Mouse (Mus musculus): ENCODE results near the gene Ddx19b. TPM values are rescaled to one million over a fixed set of nuclear protein-coding genes. Genes with fewer than 3 reads are reported as not detected.
"Not testable (repeated sequence)": the region's sequence is repeated elsewhere in the genome, so short reads cannot be mapped to it uniquely, and the experiment has no call there.

Gene Ddx19b
- polyA plus RNA-seq, 1 experiment from 2014 or later = 8.4 TPM

GRCm38 (mm10) chr8:111032916-111033315, 1.4 kb upstream of the Ddx19b start, which contains the start of gene Aars:
Aars (plus strand) TSS chr8:111033144.
- peak within 1 kb of the TSS; percentile 65 for H3K4me2 ChIP-seq
- peak within 1 kb of the TSS; percentile 83 for H3K9ac ChIP-seq
- no peaks in the 10 kb centered on the region for H3K9me3 ChIP-seq (replicated peaks)
- H3K27me3 ChIP-seq = peaks cover 22% of the 10 kb centered on the region
- ATAC-seq = no peak
- H3K36me3 ChIP-seq (ENCODE audit: poor library complexity, severe bottlenecking) = peaks cover 14% of the 10 kb centered on the region
- H3K4me3 ChIP-seq = peak within 1 kb of the TSS; percentile 76
- H3K4me1 ChIP-seq = peaks cover 23% of the 10 kb centered on the region
- WGBS = 97% methylated on average over 7 of the region's 7 CpGs
- H3K27ac ChIP-seq = peak within 1 kb of the TSS; percentile 64

GRCm38 (mm10) chr8:111030045-111030444, 1.5 kb downstream of the Ddx19b start:
- no peaks in the 10 kb centered on the region for H3K36me3 ChIP-seq (ENCODE audit: poor library complexity, severe bottlenecking)
- H3K4me2 ChIP-seq = no peak overlapping the region
- no peak overlapping the region for H3K27ac ChIP-seq
- no peak for ATAC-seq
- no peaks in the 10 kb centered on the region for H3K9me3 ChIP-seq (replicated peaks)
- H3K4me1 ChIP-seq = peaks cover 18% of the 10 kb centered on the region
- no peak overlapping the region for H3K9ac ChIP-seq
- no peak overlapping the region for H3K4me3 ChIP-seq
- peaks cover 22% of the 10 kb centered on the region for H3K27me3 ChIP-seq
- WGBS = 88% methylated on average over 6 of the region's 6 CpGs

GRCm38 (mm10) chr8:111029589-111029988, 2.0 kb downstream of the Ddx19b start:
- Histone ChIP-seq H3K27ac (no peak overlapping the region), H3K4me1 (peaks cover 14% of the 10 kb centered on the region), H3K4me2 (no peak overlapping the region), H3K9ac (no peak overlapping the region), H3K4me3 (no peak overlapping the region), H3K36me3 (ENCODE audit: poor library complexity, severe bottlenecking) (no peaks in the 10 kb centered on the region), H3K27me3 (peaks cover 22% of the 10 kb centered on the region), H3K9me3 (replicated peaks) (no peaks in the 10 kb centered on the region)
- WGBS = 68% methylated on average over 4 of the region's 4 CpGs
- no peak for ATAC-seq

GRCm38 (mm10) chr8:111027391-111027937, 4.1 kb downstream of the Ddx19b start:
- Histone ChIP-seq H3K4me2 (peak overlapping the region; percentile 87), H3K36me3 (ENCODE audit: poor library complexity, severe bottlenecking) (no peaks in the 10 kb centered on the region), H3K27me3 (peaks cover 22% of the 10 kb centered on the region), H3K4me3 (peak overlapping the region; percentile 79), H3K9ac (peak overlapping the region; percentile 82), H3K4me1 (peaks cover 10% of the 10 kb centered on the region; the same call in 1 of the 2 replicates), H3K9me3 (replicated peaks) (no peaks in the 10 kb centered on the region), H3K27ac (no peak overlapping the region)
- under 1% methylated on average over 31 of the region's 31 CpGs for WGBS
- ATAC-seq = peak; percentile 93

- peaks cover 19% of the 10 kb centered on the region for H3K27me3 ChIP-seq
- not testable (repeated sequence) for H3K4me2 ChIP-seq; H3K27ac ChIP-seq; H3K9ac ChIP-seq; H3K36me3 ChIP-seq (ENCODE audit: poor library complexity, severe bottlenecking); ATAC-seq; H3K4me3 ChIP-seq; H3K9me3 ChIP-seq (replicated peaks)
- peaks cover 10% of the 10 kb centered on the region; the same call in 1 of the 2 replicates for H3K4me1 ChIP-seq
- WGBS = 94% methylated on average over 2 of the region's 2 CpGs
These were observed 4.9 kb downstream of the Ddx19b start for GRCm38 (mm10) chr8:111026609-111027008.

GRCm38 (mm10) chr8:111010230-111010991, 21.1 kb downstream of the Ddx19b start:
- H3K4me3 ChIP-seq; H3K27ac ChIP-seq; ATAC-seq; H3K4me1 ChIP-seq; H3K27me3 ChIP-seq; H3K4me2 ChIP-seq; H3K9me3 ChIP-seq (replicated peaks); H3K9ac ChIP-seq: not testable (repeated sequence)
- H3K36me3 ChIP-seq (ENCODE audit: poor library complexity, severe bottlenecking) = peaks cover 61% of the 10 kb centered on the region
- 93% methylated on average over 9 of the region's 10 CpGs for WGBS

GRCm38 (mm10) chr8:110997547-110998531, 33.7 kb downstream of the Ddx19b start, which contains the start of gene Ddx19a:
Ddx19a (minus strand) TSS chr8:110997800.
- 3% methylated on average over 58 of the region's 58 CpGs for WGBS
- ATAC-seq = peak; percentile 98

GRCm38 (mm10) chr8:110996641-110997430, 34.7 kb downstream of the Ddx19b start:
- Histone ChIP-seq H3K27me3 (no peaks in the 10 kb centered on the region), H3K36me3 (ENCODE audit: poor library complexity, severe bottlenecking) (peaks cover 18% of the 10 kb centered on the region)
- no peak for ATAC-seq

More at GRCm38 (mm10) chr8:110997547-110998531, 33.7 kb downstream of the Ddx19b start, which contains the start of gene Ddx19a:
- H3K36me3 ChIP-seq (ENCODE audit: poor library complexity, severe bottlenecking) = peaks cover 12% of the 10 kb centered on the region
- peak within 1 kb of the TSS; percentile 82 for H3K4me3 ChIP-seq
- peak within 1 kb of the TSS; percentile 81 for H3K9ac ChIP-seq
- H3K27me3 ChIP-seq = no peaks in the 10 kb centered on the region
- H3K4me2 ChIP-seq = peak within 1 kb of the TSS; percentile 72
- H3K4me1 ChIP-seq = peaks cover 13% of the 10 kb centered on the region
- no peaks in the 10 kb centered on the region for H3K9me3 ChIP-seq (replicated peaks)
- H3K27ac ChIP-seq = peak within 1 kb of the TSS; percentile 73

GRCm38 (mm10) chr8:110990017-110990416, 41.5 kb downstream of the Ddx19b start:
- ATAC-seq = no peak
- Histone ChIP-seq H3K9ac (no peak overlapping the region), H3K36me3 (ENCODE audit: poor library complexity, severe bottlenecking) (peaks cover 79% of the 10 kb centered on the region), H3K27me3 (no peaks in the 10 kb centered on the region), H3K4me3 (no peak overlapping the region), H3K9me3 (replicated peaks) (no peaks in the 10 kb centered on the region), H3K4me1 (no peaks in the 10 kb centered on the region), H3K4me2 (no peak overlapping the region), H3K27ac (no peak overlapping the region)
- WGBS = 87% methylated on average over 9 of the region's 9 CpGs

More at GRCm38 (mm10) chr8:110996641-110997430, 34.7 kb downstream of the Ddx19b start:
- peak overlapping the region; percentile 82 for H3K4me3 ChIP-seq
- H3K27ac ChIP-seq = peak overlapping the region; percentile 73; the same call in 1 of the 2 replicates
- peaks cover 13% of the 10 kb centered on the region for H3K4me1 ChIP-seq
- H3K9me3 ChIP-seq (replicated peaks) = no peaks in the 10 kb centered on the region
- H3K4me2 ChIP-seq = peak overlapping the region; percentile 72
- H3K9ac ChIP-seq = peak overlapping the region; percentile 81
- WGBS = 35% methylated on average over 16 of the region's 16 CpGs

GRCm38 (mm10) chr8:110987805-110988744, 43.5 kb downstream of the Ddx19b start:
- Histone ChIP-seq H3K27ac (no peak overlapping the region), H3K4me1 (no peaks in the 10 kb centered on the region), H3K4me2 (no peak overlapping the region), H3K4me3 (no peak overlapping the region), H3K9ac (no peak overlapping the region), H3K9me3 (replicated peaks) (no peaks in the 10 kb centered on the region), H3K27me3 (no peaks in the 10 kb centered on the region), H3K36me3 (ENCODE audit: poor library complexity, severe bottlenecking) (peaks cover 92% of the 10 kb centered on the region)
- ATAC-seq = no peak
- WGBS = 87% methylated on average over 8 of the region's 8 CpGs

All from forebrain, embryonic 13.5 days (tissue).